Mouse (Mus musculus) intestine, embryonic 15.5 days (tissue): ENCODE data around the gene P4ha2. TPM values are rescaled to one million over a fixed set of nuclear protein-coding genes. Genes with fewer than 3 reads are reported as not detected.

ENCODE experiments used
- ATAC-seq: fragments of 200-750 bp; cut with Nextera tagmentation; 2 replicates; pipeline ENCODE4 v1.8.0; 2017; ENCODE audit warnings: moderate TSS enrichment, moderate library complexity
- H3K27ac ChIP-seq: fragments of 300-500 bp; sonication (generic); 2 replicates; pipeline ENCODE4 v1.5.1; 2015; ENCODE audit warnings: mild to moderate bottlenecking, inconsistent platforms
- H3K27me3 ChIP-seq: fragments of 300-500 bp; sonication (generic); replicated peaks from 2 replicates; pipeline ENCODE4 v1.6.1; 2015; ENCODE audit warnings: inconsistent platforms
- H3K36me3 ChIP-seq: fragments of 300-500 bp; sonication (generic); 2 replicates; pipeline ENCODE4 v1.6.1; 2015; ENCODE audit warnings: inconsistent platforms
- H3K4me1 ChIP-seq: fragments of 300-500 bp; sonication (generic); replicated peaks from 2 replicates; pipeline ENCODE4 v1.6.1; 2015; ENCODE audit warnings: inconsistent platforms
- H3K4me2 ChIP-seq: fragments of 300-500 bp; sonication (generic); replicated peaks from 2 replicates; pipeline ENCODE4 v1.6.1; 2015; ENCODE audit warnings: mild to moderate bottlenecking, inconsistent platforms
- H3K4me3 ChIP-seq: fragments of 300-500 bp; sonication (generic); replicated peaks from 2 replicates; pipeline ENCODE4 v1.5.1; 2015; ENCODE audit warnings: inconsistent platforms
- H3K9ac ChIP-seq: fragments of 300-500 bp; sonication (generic); 2 replicates; pipeline ENCODE4 v1.6.1; 2015; ENCODE audit warnings: inconsistent platforms
- H3K9me3 ChIP-seq: fragments of 300-500 bp; sonication (generic); 2 replicates; pipeline ENCODE4 v1.6.1; 2016; ENCODE audit warnings: inconsistent platforms
- WGBS: fragments of 180-500 bp; shearing (Covaris S2); methylation state at CpG from one replicate; pipeline ENCODE4 v1.1.7; 2015; 5-methylcytosine and 5-hydroxymethylcytosine counted together
- polyA plus RNA-seq: library from polyadenylated mRNA; unstranded; fragments of >200 nt; fragmentation: Nextera tagmentation; extraction: Ambion mirVana; gene quantifications from 2 replicates; pipeline ENCODE4 v1.2.1, GENCODE M21; 2015

Gene P4ha2
- polyA plus RNA-seq, 1 experiment from 2014 or later = 44.8 TPM

GRCm38 (mm10) chr11:54062086-54062752, 37.7 kb upstream of the P4ha2 start:
- Histone ChIP-seq H3K4me1 (peaks cover 68% of the 10 kb centered on the region), H3K9ac (0 out of 2 replicates have a peak overlapping the region, but pooled peaks have one; percentile 17), H3K27me3 (no peaks in the 10 kb centered on the region), H3K9me3 (no peaks in the 10 kb centered on the region), H3K4me2 (no peak overlapping the region), H3K36me3 (no peaks in the 10 kb centered on the region), H3K4me3 (no peak overlapping the region), H3K27ac (0 out of 2 replicates have a peak overlapping the region, but pooled peaks have one; percentile 22)
- 69% methylated on average over 12 of the region's 12 CpGs for whole genome bisulfite sequencing
- no peak for ATAC-seq

- no peaks in the 10 kb centered on the region for H3K9me3 ChIP-seq
- no peaks in the 10 kb centered on the region for H3K36me3 ChIP-seq
- H3K4me1 ChIP-seq = peaks cover 67% of the 10 kb centered on the region
- H3K4me3 ChIP-seq = no peak overlapping the region
- no peak overlapping the region for H3K4me2 ChIP-seq
- H3K9ac ChIP-seq = no peak overlapping the region
- no peak for ATAC-seq
- WGBS = 61% methylated on average over 9 of the region's 9 CpGs
- H3K27ac ChIP-seq = peak overlapping the region; percentile 22; the same call in 1 of the 2 replicates
- H3K27me3 ChIP-seq = no peaks in the 10 kb centered on the region
Measured at GRCm38 (mm10) chr11:54062753-54063471, 37.0 kb upstream of the P4ha2 start.

- Histone ChIP-seq H3K4me3 (no peak overlapping the region), H3K27ac (peak overlapping the region; percentile 14; the same call in 1 of the 2 replicates), H3K4me1 (peaks cover 63% of the 10 kb centered on the region), H3K27me3 (no peaks in the 10 kb centered on the region), H3K9me3 (no peaks in the 10 kb centered on the region), H3K36me3 (no peaks in the 10 kb centered on the region), H3K9ac (no peak overlapping the region), H3K4me2 (no peak overlapping the region)
- ATAC-seq = no peak
- 74% methylated on average over 10 of the region's 10 CpGs for WGBS
Measured at GRCm38 (mm10) chr11:54063472-54063775, 36.5 kb upstream of the P4ha2 start.

- WGBS = 73% methylated on average over 3 of the region's 3 CpGs
- Histone ChIP-seq H3K4me1 (peaks cover 53% of the 10 kb centered on the region), H3K4me2 (no peak overlapping the region), H3K4me3 (no peak overlapping the region), H3K27me3 (no peaks in the 10 kb centered on the region), H3K36me3 (no peaks in the 10 kb centered on the region), H3K27ac (no peak overlapping the region), H3K9me3 (no peaks in the 10 kb centered on the region), H3K9ac (no peak overlapping the region)
- ATAC-seq = no peak
Measured at GRCm38 (mm10) chr11:54064412-54064978, 35.4 kb upstream of the P4ha2 start.

GRCm38 (mm10) chr11:54065106-54065914, 34.6 kb upstream of the P4ha2 start:
- Histone ChIP-seq H3K9me3 (no peaks in the 10 kb centered on the region), H3K4me3 (no peak overlapping the region), H3K4me2 (no peak overlapping the region), H3K27ac (no peak overlapping the region), H3K27me3 (no peaks in the 10 kb centered on the region), H3K36me3 (no peaks in the 10 kb centered on the region), H3K4me1 (peaks cover 45% of the 10 kb centered on the region), H3K9ac (no peak overlapping the region)
- ATAC-seq = no peak
- 77% methylated on average over 12 of the region's 12 CpGs for WGBS

- peaks cover 39% of the 10 kb centered on the region for H3K4me1 ChIP-seq
- H3K9me3 ChIP-seq = no peaks in the 10 kb centered on the region
- H3K27ac ChIP-seq = no peak overlapping the region
- WGBS = 83% methylated on average over 4 of the region's 4 CpGs
- ATAC-seq = no peak
- H3K4me2 ChIP-seq = no peak overlapping the region
- no peak overlapping the region for H3K4me3 ChIP-seq
- no peaks in the 10 kb centered on the region for H3K36me3 ChIP-seq
- no peaks in the 10 kb centered on the region for H3K27me3 ChIP-seq
- H3K9ac ChIP-seq = no peak overlapping the region
Measured at GRCm38 (mm10) chr11:54065915-54066178, 34.0 kb upstream of the P4ha2 start.

GRCm38 (mm10) chr11:54066400-54066799, 33.5 kb upstream of the P4ha2 start:
- H3K27me3 ChIP-seq = no peaks in the 10 kb centered on the region
- H3K4me3 ChIP-seq = no peak overlapping the region
- peaks cover 36% of the 10 kb centered on the region for H3K4me1 ChIP-seq
- H3K4me2 ChIP-seq = peak overlapping the region; percentile 95; the same call in 1 of the 2 replicates
- no peaks in the 10 kb centered on the region for H3K36me3 ChIP-seq
- WGBS = 76% methylated on average over 5 of the region's 5 CpGs
- no peak overlapping the region for H3K9ac ChIP-seq
- H3K27ac ChIP-seq = no peak overlapping the region
- no peak for ATAC-seq
- H3K9me3 ChIP-seq = no peaks in the 10 kb centered on the region

- Histone ChIP-seq H3K4me1 (peaks cover 25% of the 10 kb centered on the region), H3K27ac (peak overlapping the region; percentile 38)
- no peak for ATAC-seq
Measured at GRCm38 (mm10) chr11:54067318-54067995, 32.4 kb upstream of the P4ha2 start.

GRCm38 (mm10) chr11:54067996-54068519, 31.8 kb upstream of the P4ha2 start:
- H3K4me3 ChIP-seq = peak overlapping the region; percentile 59
- no peaks in the 10 kb centered on the region for H3K36me3 ChIP-seq
- H3K4me1 ChIP-seq = peaks cover 22% of the 10 kb centered on the region
- H3K4me2 ChIP-seq = peak overlapping the region; percentile 95
- H3K9ac ChIP-seq = peak overlapping the region; percentile 68
- WGBS = 31% methylated on average over 4 of the region's 4 CpGs
- no peaks in the 10 kb centered on the region for H3K9me3 ChIP-seq
- peak; percentile 24; the same call in 1 of the 2 replicates for ATAC-seq
- H3K27me3 ChIP-seq = no peaks in the 10 kb centered on the region
- H3K27ac ChIP-seq = peak overlapping the region; percentile 38

More at GRCm38 (mm10) chr11:54067318-54067995, 32.4 kb upstream of the P4ha2 start:
- peak overlapping the region; percentile 68 for H3K9ac ChIP-seq
- H3K4me2 ChIP-seq = peak overlapping the region; percentile 95
- H3K36me3 ChIP-seq = no peaks in the 10 kb centered on the region
- no peaks in the 10 kb centered on the region for H3K27me3 ChIP-seq
- peak overlapping the region; percentile 59 for H3K4me3 ChIP-seq
- H3K9me3 ChIP-seq = no peaks in the 10 kb centered on the region
- 39% methylated on average over 12 of the region's 12 CpGs for WGBS

GRCm38 (mm10) chr11:54068520-54069371, 31.1 kb upstream of the P4ha2 start, which contains the start of gene Pdlim4:
Gene Pdlim4, minus strand, starts transcription at chr11:54069014.
- peak within 1 kb of the TSS; percentile 59 for H3K4me3 ChIP-seq
- no peaks in the 10 kb centered on the region for H3K9me3 ChIP-seq
- ATAC-seq = peak; percentile 61
- H3K9ac ChIP-seq = peak within 1 kb of the TSS; percentile 68
- 2% methylated on average over 61 of the region's 61 CpGs for WGBS
- H3K4me1 ChIP-seq = peaks cover 18% of the 10 kb centered on the region
- peak within 1 kb of the TSS; percentile 95 for H3K4me2 ChIP-seq
- H3K27me3 ChIP-seq = no peaks in the 10 kb centered on the region
- H3K36me3 ChIP-seq = no peaks in the 10 kb centered on the region
- peak within 1 kb of the TSS; percentile 38 for H3K27ac ChIP-seq
